Mouse (Mus musculus) ovary, postnatal 10 days (tissue): ENCODE results near the gene Nrcam.

Experiments
- DNase-seq: peaks from one replicate; pipeline ENCODE4 v3.0.0; 2022; ENCODE audit warnings: low spot score

Nrcam gene

DNA sequence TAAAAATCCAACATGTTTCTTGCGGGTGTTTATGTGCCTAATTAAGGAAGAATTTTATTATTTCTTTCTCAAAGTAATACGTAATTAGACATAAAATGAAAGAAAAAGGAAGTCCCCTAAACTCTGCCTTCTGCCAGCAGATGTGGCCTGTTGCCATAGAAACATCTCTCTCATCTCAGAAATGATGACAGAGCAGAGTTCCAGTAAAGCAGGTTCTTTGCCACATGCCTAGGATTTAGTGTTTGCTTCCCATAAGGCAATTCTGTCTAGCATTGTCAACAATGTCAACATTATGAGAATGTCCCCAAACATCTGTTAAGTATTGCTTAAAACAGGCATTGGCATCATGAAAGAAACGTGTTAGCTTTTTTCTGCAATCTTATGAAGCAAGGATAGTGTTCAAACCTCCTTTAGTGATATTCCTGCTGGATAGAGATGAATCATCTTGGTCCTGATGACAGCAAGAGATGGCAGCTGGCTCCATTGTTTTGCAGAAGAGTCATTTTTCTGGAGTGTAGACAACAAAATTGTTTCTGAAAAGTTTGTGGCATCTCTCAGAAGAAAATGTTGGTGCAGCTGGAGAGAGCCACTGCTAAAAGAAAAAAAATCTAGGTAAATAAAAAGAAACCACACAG lies 42.5 kb downstream of the Nrcam start:
- DNase-seq = no peak

GRCm38 (mm10) chr12:44375956-44376355 lies 47.3 kb downstream of the Nrcam start:
- DNase-seq = no peak

GRCm38 (mm10) chr12:44378431-44379161 lies 49.9 kb downstream of the Nrcam start:
- DNase-seq = no peak

GRCm38 (mm10) chr12:44380805-44381204 lies 52.1 kb downstream of the Nrcam start:
- DNase-seq = no peak

DNA sequence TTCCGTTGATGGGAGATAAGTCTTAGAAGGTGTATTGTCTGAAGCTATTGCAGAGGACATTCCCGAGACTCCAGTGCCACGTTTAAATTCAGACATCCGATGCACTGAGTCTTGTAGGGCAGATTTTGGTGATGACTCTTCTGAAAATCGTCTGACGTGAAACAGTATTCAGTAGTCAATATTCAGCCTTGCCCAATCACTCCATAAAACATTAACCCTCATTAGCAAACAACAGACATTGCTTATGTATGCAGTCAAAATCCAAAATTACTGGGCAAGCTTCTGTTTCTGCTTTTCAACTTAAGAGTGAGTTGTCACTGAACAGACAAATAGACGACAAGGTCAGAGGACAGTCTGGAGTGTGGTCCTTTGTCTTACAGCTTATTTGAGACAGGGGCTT lies 57.7 kb downstream of the Nrcam start:
- no peak for DNase-seq

GRCm38 (mm10) chr12:44388220-44388619 lies 59.5 kb downstream of the Nrcam start:
- no peak for DNase-seq

DNA sequence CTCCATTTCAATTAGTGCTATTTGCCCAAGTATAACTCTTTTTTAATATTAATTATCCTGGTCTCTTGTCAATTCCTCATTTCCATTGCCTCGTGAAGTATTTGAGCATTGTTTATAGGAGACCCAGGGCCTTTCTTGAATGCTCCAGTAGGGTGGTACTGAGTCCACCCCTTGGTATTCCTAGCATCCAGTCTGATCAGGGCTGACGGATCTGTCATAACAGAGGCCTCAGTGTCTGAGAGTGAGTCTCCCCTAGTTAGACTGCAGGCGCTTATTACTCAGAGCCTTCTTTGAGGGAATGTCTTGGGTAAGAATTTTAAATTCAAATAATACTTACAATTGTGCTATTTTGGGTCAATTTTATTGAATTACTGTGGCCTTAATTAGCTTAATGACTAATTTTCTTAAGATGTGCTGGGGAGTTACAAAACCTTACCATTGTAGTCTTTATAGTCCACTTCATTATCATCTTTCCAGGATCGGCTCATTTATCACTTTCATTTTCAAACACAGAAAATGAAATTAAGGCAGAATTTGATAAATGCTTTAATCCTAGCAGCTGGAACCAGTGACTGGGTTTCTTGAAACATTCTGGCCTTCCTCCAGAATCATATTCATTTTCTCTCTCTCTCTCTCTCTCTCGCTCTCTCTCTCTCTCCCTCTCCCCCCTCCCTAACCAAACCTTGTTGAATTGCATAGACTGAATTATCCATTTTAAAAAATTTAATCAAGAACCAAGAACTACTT lies 61.9 kb downstream of the Nrcam start:
- no peak for DNase-seq

- DNase-seq = no peak
These were observed 66.2 kb downstream of the Nrcam start for GRCm38 (mm10) chr12:44394901-44395300.

GRCm38 (mm10) chr12:44397782-44398181 lies 69.1 kb downstream of the Nrcam start:
- DNase-seq = no peak

DNA sequence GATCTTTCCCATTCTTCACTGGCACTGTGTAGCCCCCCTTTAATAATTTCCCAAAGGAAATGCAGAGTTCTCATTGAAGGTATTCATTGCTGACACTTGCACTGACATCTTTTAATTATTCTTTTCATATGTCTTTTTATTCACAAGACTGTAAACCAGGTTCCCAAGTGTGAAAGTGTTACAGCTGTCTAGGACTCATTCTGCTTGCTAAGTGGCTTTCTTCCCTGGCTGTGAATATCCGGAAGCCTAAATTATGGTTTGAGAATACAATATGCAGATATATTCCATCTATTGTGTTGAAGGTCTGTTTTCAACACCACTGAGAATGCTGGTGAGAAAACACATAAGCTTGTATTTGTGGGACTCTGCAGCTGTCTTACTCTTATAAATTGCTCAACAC lies 73.4 kb downstream of the Nrcam start:
- DNase-seq = no peak

GRCm38 (mm10) chr12:44403270-44403669 lies 74.6 kb downstream of the Nrcam start:
- no peak for DNase-seq

DNA sequence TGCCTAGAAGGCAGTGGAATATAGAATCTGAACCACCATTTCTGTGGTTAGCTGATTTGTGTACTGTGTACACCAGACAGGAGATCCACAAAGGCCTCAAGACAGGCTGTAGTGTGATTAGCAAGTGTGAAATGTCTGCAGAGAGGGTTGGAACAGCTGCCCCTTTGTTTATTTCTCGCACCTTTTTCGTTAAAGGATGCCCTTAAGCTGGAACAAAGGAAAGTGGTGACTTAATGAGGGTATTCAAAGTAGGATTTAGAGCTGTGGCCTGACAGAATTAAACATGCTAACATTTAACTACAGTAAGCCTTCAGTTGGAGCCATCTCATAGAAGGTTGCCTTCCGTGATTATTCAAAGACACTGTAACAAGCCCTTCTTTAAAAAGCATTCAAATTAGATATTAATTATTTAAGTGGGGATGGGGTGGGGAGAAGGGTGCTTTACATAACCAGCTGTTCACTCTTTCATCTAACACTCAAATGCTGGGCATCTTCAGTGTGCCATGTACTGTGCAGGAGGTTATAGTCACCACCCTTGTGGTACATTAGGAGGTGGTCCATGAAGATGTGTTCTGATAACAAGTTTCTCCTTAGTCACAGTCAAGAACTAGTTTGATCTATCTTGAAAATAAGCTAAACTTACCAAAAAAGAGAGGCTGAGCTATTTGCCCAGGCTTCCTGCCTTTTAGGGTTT lies 75.2 kb downstream of the Nrcam start:
- no peak for DNase-seq

GRCm38 (mm10) chr12:44409786-44410185 lies 81.1 kb downstream of the Nrcam start:
- DNase-seq = no peak

DNA sequence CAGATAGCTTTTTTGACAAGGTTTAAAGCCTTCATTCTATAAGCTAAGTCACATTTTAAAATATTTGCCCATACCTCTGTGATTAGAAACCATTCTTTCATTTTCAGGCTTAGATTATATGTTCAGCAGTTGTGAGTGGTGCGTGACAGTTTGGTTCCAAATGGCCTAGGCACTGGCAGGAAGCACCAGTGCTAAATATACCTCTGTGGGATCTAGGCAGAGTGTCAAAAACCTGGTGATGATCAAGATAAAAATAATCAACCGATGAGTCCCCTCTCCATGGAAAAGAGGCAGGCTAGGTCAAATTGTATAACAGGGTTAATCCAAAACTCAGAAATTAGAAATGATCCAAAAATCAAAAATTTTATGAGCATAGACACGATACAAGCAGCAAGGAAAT lies 82.3 kb downstream of the Nrcam start:
- no peak for DNase-seq

GRCm38 (mm10) chr12:44422154-44422866 lies 93.6 kb downstream of the Nrcam start:
- DNase-seq = no peak

DNA sequence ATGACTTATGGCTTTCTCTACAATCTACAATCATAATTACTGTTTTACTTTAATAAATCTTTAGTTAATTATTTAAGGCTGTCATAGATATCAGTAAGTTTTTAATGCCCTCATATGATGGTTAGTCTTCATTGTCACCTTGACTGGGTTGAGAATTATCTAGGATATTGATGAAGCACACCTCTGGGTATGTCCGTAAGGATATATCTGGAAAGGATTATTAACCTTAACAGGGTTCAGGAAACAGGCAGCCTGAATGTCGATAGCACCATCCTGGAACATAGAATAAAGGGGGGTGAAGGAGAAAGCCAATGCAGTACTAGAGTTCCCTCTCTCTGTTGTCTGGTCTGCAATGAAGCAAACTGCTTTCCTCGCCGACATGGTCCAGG lies 94.2 kb downstream of the Nrcam start:
- no peak for DNase-seq

- no peak for DNase-seq
These were observed 95.3 kb downstream of the Nrcam start for GRCm38 (mm10) chr12:44424011-44424410.

GRCm38 (mm10) chr12:44425040-44425439 lies 96.4 kb downstream of the Nrcam start:
- no peak for DNase-seq

DNA sequence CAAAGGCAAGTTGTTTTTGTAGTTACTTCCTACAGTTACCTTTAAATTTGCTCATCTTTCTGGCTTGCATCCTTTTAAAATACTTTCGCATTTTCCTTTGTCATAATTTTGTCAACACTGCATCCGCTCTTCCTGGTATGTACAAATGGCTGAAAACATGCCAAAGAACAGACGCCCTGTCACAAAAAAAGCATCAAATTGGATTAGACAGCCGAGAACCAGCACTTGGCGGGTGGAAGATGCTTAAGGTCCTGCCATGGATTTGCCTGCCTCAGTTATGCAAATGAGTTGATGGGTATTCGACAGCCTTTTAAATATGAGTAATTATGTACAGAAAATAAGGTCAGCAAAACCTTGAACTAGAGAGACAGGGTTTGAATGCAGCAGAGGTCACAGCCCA lies 101.7 kb downstream of the Nrcam start:
- DNase-seq = no peak

DNA sequence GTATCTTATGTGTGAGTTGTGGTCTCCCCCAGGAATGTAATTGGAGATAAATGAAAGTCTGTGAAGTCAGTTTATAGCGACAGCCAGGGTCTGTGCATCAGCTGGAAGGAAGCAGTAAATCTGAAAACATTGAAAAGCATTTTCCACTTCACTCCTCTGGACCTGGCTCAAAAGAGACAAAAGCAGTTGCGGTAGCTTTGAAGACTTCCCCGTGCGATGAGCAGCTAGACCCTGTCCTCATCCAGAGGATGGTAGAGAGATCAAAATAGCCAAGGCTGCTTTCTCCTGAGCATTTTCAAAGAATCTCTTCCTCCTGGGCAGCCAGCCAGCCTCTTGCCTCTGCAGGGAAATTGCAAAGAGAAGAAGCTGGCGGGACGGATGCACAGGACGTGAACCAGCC lies 102.3 kb downstream of the Nrcam start:
- no peak for DNase-seq

DNA sequence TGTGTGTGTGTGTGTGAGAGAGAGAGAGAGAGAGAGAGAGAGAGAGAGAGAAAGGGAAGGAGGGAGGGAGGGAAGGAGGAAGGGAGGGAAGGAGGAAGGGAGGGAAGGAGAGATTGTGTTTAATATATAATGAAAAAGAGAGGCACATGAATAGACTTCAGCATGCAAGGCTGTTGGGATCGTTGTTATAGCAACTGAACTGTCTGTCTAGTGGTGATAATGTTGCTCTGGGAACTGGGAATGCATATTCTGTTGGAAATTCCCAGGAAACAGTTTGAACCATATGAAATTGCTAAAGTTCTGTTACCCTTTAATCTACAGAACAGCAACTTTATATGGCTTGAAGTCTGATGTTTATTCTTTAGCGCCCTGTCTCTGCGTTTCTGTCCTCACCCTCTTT lies 104.0 kb downstream of the Nrcam start:
- no peak for DNase-seq
